Mouse (Mus musculus): Measurements from ENCODE around the gene Pmis2. TPM values are rescaled to one million over a fixed set of nuclear protein-coding genes. Genes with fewer than 3 reads are reported as not detected.
A peak's percentile ranks its signal among the peaks of the same experiment; 100 is the strongest.

Pmis2 gene
- polyA plus RNA-seq, 1 experiment from 2014 or later: not detected

GRCm38 (mm10) chr7:30678263-30678975 is 7.0 kb upstream of the Pmis2 start:
- WGBS: 77% methylated on average over 5 of the region's 5 CpGs
- no peak for ATAC-seq (ENCODE audit: low FRiP score)
- Histone ChIP-seq H3K4me3 (no peak overlapping the region), H3K9me3 (replicated peaks) (no peaks in the 10 kb centered on the region), H3K27me3 (peaks cover 2% of the 10 kb centered on the region; the same call in 1 of the 2 replicates), H3K9ac (no peak overlapping the region), H3K27ac (no peak overlapping the region), H3K36me3 (no peaks in the 10 kb centered on the region), H3K4me1 (no peaks in the 10 kb centered on the region), H3K4me2 (replicated peaks) (no peak overlapping the region)

DNA sequence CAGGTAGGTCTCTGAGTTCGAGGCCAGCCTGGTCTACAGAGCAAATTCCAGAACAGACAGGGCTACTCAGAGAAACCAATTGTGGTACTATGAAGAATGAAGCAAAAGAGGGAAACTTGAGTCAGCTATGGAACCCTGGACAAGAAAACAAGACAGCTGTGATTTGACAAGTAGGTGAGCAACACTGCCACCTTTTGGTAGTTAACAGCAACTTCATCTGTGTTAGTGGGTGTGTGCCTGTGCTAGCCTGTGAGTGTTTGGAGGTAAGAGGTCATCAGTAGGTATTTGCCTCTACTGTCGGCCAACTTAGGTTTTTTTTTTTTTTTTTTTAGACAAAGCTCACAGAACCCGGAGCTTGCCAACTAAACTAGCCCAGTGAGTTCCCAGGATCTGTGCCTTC is 2.2 kb downstream of the Pmis2 start:
- H3K27me3 ChIP-seq: 0 out of 2 replicates have a peak, but pooled peaks cover 5% of the 10 kb centered on the region
- no peak overlapping the region for H3K4me2 ChIP-seq (replicated peaks)
- no peak overlapping the region for H3K4me3 ChIP-seq
- ATAC-seq (ENCODE audit: low FRiP score): no peak
- no peaks in the 10 kb centered on the region; the same call in 1 of the 2 replicates for H3K9me3 ChIP-seq (replicated peaks)
- peaks cover 10% of the 10 kb centered on the region for H3K4me1 ChIP-seq
- H3K36me3 ChIP-seq: no peaks in the 10 kb centered on the region
- no peak overlapping the region for H3K27ac ChIP-seq
- 40% methylated on average over 3 of the region's 3 CpGs for WGBS
- no peak overlapping the region for H3K9ac ChIP-seq

DNA sequence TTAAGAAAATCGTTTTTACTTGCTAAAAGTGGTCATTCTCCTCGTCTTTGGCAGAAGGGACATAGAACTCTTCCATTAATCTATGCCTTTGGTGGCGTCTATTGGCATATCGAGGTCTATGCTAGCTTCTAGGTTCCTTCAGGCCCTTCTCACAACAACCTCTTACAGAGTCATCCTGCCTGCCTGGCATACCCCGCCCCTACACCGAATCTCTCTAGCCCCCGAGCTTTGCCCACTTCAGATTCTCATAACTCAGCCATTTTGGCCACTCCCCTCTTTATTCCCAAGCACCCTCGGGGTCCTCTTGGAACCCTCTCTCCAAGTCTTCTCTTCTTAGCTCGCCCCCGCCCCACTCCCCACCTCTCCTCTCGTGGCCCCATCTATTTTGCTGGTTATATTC is 6.1 kb downstream of the Pmis2 start:
- Histone ChIP-seq H3K4me2 (replicated peaks) (peak overlapping the region; percentile 85), H3K27me3 (0 out of 2 replicates have a peak, but pooled peaks cover 5% of the 10 kb centered on the region), H3K4me1 (peaks cover 13% of the 10 kb centered on the region), H3K9me3 (replicated peaks) (no peaks in the 10 kb centered on the region), H3K9ac (peak overlapping the region; percentile 72), H3K27ac (peak overlapping the region; percentile 70), H3K4me3 (peak overlapping the region; percentile 59), H3K36me3 (peaks cover 17% of the 10 kb centered on the region)
- 10% methylated on average over 11 of the region's 11 CpGs for WGBS
- peak; percentile 71; the same call in 1 of the 2 replicates for ATAC-seq (ENCODE audit: low FRiP score)

DNA sequence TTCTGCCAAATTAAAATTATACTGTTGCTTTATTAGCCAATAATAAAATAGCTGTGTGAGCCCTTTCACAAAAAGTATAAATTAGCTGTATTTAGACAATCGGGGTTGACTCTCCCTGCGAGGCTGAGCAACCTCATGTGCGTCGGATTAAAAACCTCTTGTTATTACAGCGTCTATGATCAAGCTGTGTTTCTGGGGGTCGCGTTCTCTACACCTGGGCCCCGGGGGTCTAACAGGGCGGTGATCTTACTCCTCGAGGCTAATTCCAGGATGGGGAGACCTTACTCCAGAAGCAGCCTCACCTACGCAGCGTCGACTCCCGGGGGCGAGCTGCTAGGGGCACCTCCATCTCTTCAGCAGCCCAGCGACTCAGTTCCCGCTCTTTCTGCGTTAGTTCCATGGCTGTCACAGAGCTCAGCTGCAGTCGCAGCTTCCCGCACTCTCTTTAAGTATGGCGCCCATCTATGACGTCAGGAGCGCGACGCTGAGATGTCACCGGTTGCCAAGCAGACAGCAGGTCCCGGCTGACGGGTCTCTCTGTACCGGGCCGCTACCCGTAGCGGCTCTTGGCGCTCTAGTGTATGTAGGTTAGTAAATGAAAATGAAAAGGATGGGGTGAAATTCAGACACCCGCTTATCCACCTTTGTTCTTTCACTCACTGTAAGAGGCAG is 6.7 kb downstream of the Pmis2 start, which contains the start of gene Haus5:
Gene Haus5 (minus strand): TSS at position 466 of the 672 bp plus-strand sequence.
- peak within 1 kb of the TSS; percentile 70 for H3K27ac ChIP-seq
- WGBS: 1% methylated on average over 34 of the region's 34 CpGs
- ATAC-seq (ENCODE audit: low FRiP score): peak; percentile 93

DNA sequence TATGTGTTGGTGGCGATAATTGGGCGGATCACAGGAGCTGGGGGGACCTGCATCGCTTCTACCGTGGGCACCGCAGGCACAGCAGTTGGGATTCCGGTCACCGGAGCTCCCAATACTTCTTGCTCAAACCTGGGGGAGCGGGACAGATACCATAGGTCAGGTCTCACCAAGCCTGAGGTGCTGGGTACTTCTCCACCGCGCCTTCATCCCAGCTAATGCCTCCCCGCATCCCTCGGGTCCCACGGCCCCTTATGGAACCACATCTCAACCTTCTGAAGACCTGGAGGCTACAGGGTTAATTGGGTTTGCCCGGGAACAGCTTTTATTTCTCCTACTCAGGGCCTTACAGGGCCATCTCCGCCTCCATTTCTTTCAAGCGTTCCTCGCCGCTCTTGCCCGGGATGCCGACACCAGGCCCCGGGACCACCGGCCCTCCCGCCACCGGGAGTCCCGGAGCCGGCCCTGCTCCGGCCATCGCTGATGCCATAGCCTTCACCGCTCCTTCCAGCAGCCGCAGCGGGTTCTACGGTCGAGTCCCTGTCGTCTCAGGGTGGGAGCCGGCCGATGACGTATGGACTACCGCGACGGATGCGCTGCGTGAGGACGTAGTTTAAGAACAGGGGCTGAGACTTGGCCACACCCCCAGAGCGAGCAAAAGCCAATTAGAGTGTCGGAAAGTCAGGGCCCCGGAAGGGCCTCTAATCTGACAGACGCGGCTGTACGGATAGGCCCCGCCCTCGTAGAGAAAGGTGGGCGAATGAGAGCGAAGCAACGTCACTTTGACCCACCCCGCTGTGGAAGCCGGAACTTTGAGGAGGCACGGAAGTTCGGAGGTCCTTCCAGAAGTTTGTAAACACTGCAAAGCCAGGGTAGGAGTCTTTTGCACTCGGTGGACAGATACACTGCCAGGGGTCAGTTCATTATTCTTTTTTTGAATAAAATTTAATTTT is 21.5 kb downstream of the Pmis2 start, which contains the start of gene Rbm42:
Gene Rbm42 (minus strand): TSS at position 727 of the 950 bp plus-strand sequence.
- Histone ChIP-seq H3K27ac (peak within 1 kb of the TSS; percentile 76), H3K4me2 (replicated peaks) (peak within 1 kb of the TSS; percentile 93), H3K27me3 (no peaks in the 10 kb centered on the region), H3K36me3 (peaks cover 55% of the 10 kb centered on the region), H3K9ac (peak within 1 kb of the TSS; percentile 95), H3K4me3 (peak within 1 kb of the TSS; percentile 89), H3K4me1 (peaks cover 9% of the 10 kb centered on the region), H3K9me3 (replicated peaks) (no peaks in the 10 kb centered on the region)
- ATAC-seq (ENCODE audit: low FRiP score): peak; percentile 100
- WGBS: 2% methylated on average over 59 of the region's 59 CpGs

More for the DNA sequence above, 6.7 kb downstream of the Pmis2 start, which contains the start of gene Haus5:
- H3K9me3 ChIP-seq (replicated peaks): no peaks in the 10 kb centered on the region
- 0 out of 2 replicates have a peak, but pooled peaks cover 5% of the 10 kb centered on the region for H3K27me3 ChIP-seq
- peak within 1 kb of the TSS; percentile 59 for H3K4me3 ChIP-seq
- H3K4me1 ChIP-seq: peaks cover 13% of the 10 kb centered on the region
- H3K9ac ChIP-seq: peak within 1 kb of the TSS; percentile 72
- H3K4me2 ChIP-seq (replicated peaks): peak within 1 kb of the TSS; percentile 85
- peaks cover 24% of the 10 kb centered on the region for H3K36me3 ChIP-seq

DNA sequence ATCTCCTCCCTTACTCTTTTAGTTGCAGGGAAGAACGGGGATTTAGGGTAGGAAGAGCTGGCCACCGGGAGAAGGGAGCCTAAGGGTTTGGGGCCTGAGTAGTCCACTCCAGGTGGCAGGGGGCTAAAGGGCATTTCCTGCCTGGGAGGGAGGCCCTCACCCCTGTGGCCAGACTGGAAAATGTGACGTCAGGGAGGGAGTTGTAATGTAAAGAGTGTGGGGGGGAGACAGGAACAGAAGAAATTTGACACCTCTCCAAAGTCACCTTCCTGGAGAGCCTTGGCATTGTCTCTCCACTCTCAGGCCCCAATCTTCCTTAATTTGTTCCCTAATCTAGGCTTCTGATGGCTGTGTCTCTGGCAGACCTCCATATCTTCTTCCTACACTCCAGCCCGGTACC is 32.3 kb downstream of the Pmis2 start:
- Histone ChIP-seq H3K4me1 (peaks cover 9% of the 10 kb centered on the region), H3K4me3 (no peak overlapping the region), H3K27me3 (peaks cover 48% of the 10 kb centered on the region), H3K9ac (no peak overlapping the region), H3K9me3 (replicated peaks) (no peaks in the 10 kb centered on the region), H3K4me2 (replicated peaks) (no peak overlapping the region), H3K36me3 (peaks cover 42% of the 10 kb centered on the region), H3K27ac (no peak overlapping the region)
- no peak for ATAC-seq (ENCODE audit: low FRiP score)
- WGBS: 31% methylated on average over 4 of the region's 4 CpGs

GRCm38 (mm10) chr7:30636395-30636794 is 35.0 kb downstream of the Pmis2 start:
- H3K27ac ChIP-seq: no peak overlapping the region
- no peak overlapping the region for H3K9ac ChIP-seq
- ATAC-seq (ENCODE audit: low FRiP score): no peak
- H3K27me3 ChIP-seq: peaks cover 74% of the 10 kb centered on the region
- peaks cover 15% of the 10 kb centered on the region for H3K36me3 ChIP-seq
- no peak overlapping the region for H3K4me2 ChIP-seq (replicated peaks)
- no peak overlapping the region for H3K4me3 ChIP-seq
- peaks cover 9% of the 10 kb centered on the region for H3K4me1 ChIP-seq
- 30% methylated on average over 11 of the region's 11 CpGs for WGBS
- no peaks in the 10 kb centered on the region for H3K9me3 ChIP-seq (replicated peaks)

DNA sequence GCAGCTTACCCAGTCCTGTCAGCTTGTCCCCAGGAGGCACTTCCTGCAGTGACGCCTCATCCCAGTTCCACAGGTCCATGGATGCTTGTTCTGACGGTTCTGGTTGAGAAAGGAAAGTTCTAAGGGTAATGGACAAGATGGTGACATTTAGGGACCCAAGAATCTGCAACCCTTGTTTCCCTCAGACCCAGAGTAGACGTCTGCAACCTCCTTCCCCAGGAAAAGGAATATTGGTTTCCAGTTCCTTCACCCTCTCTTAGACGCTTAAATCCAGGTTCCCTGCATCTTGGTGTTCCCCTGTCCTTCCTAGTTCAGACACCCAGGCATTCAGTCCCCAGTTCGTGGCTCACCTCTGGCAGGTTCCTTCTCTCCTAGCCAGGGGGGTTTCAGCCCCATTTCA is 35.7 kb downstream of the Pmis2 start, which contains the start of gene Etv2:
Gene Etv2 (minus strand): TSS at position 101 of the 400 bp plus-strand sequence.
- Histone ChIP-seq H3K27ac (no peak within 1 kb of the TSS), H3K4me1 (peaks cover 9% of the 10 kb centered on the region), H3K9me3 (replicated peaks) (no peaks in the 10 kb centered on the region), H3K9ac (no peak within 1 kb of the TSS), H3K4me3 (peak within 1 kb of the TSS; percentile 11; the same call in 1 of the 2 replicates), H3K36me3 (peaks cover 9% of the 10 kb centered on the region), H3K27me3 (peaks cover 78% of the 10 kb centered on the region), H3K4me2 (replicated peaks) (peak within 1 kb of the TSS; percentile 25; the same call in 1 of the 2 replicates)
- WGBS: 3% methylated on average over 5 of the region's 5 CpGs
- ATAC-seq (ENCODE audit: low FRiP score): no peak

DNA sequence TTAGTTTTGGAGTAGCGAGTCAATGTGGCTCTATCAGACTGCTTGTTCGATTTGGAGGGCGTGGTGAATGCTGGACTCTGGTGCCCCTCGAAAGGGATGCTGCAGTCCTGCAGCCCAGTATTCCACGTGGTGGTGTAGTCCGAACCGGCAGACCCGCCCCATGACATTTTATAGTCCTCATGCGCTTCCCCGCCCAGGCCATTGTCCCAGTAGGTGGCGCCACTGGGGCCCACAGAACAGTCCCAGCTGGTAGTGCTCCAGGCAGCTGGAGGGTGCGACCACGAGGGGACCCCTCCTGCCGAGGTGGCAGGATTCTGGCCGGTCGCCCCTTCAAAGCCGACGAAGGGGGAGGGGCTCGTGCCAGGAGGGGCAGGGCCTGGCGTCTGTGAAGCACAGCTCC is 36.8 kb downstream of the Pmis2 start:
- Histone ChIP-seq H3K4me2 (replicated peaks) (peak overlapping the region; percentile 25; the same call in 1 of the 2 replicates), H3K36me3 (no peaks in the 10 kb centered on the region), H3K4me1 (peaks cover 9% of the 10 kb centered on the region), H3K9ac (no peak overlapping the region), H3K27ac (no peak overlapping the region), H3K27me3 (peaks cover 86% of the 10 kb centered on the region), H3K4me3 (peak overlapping the region; percentile 11; the same call in 1 of the 2 replicates), H3K9me3 (replicated peaks) (no peaks in the 10 kb centered on the region)
- under 1% methylated on average over 20 of the region's 20 CpGs for WGBS
- ATAC-seq (ENCODE audit: low FRiP score): 0 out of 2 replicates have a peak, but pooled peaks have one; percentile 19

GRCm38 (mm10) chr7:30633762-30634412 is 37.5 kb downstream of the Pmis2 start:
- Histone ChIP-seq H3K27me3 (peaks cover 83% of the 10 kb centered on the region), H3K27ac (no peak overlapping the region), H3K9me3 (replicated peaks) (no peaks in the 10 kb centered on the region), H3K9ac (no peak overlapping the region), H3K4me2 (replicated peaks) (no peak overlapping the region), H3K4me1 (peaks cover 9% of the 10 kb centered on the region), H3K36me3 (no peaks in the 10 kb centered on the region), H3K4me3 (peak overlapping the region; percentile 8; the same call in 1 of the 2 replicates)
- no peak for ATAC-seq (ENCODE audit: low FRiP score)
- 5% methylated on average over 27 of the region's 27 CpGs for WGBS

DNA sequence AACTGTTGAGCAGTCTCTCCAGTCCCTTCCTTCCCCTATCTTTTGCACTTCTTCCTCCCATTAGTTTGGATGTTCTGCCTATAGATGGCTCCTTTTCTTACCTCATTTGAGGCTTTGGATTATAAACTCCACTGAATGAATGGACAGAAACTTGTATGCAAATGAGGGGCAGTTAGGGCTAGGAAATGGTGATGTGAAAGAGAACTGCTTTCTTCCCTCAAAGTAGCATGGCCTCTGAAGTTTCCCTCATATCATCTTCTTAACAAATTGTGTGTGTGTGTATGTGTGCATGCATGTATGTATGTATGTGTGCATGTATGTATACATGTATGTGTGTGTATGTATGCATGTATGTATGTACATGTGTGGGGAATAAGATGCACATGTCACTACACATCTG is 42.4 kb downstream of the Pmis2 start:
- no peaks in the 10 kb centered on the region for H3K9me3 ChIP-seq (replicated peaks)
- no peak for ATAC-seq (ENCODE audit: low FRiP score)
- H3K9ac ChIP-seq: no peak overlapping the region
- no peak overlapping the region for H3K4me3 ChIP-seq
- H3K4me1 ChIP-seq: peaks cover 12% of the 10 kb centered on the region
- no peak overlapping the region for H3K4me2 ChIP-seq (replicated peaks)
- no peak overlapping the region for H3K27ac ChIP-seq
- peaks cover 7% of the 10 kb centered on the region for H3K36me3 ChIP-seq
- H3K27me3 ChIP-seq: peaks cover 37% of the 10 kb centered on the region
